ENCODE assay signal across 18 mouse cellular contexts in the genomic region with DNA sequence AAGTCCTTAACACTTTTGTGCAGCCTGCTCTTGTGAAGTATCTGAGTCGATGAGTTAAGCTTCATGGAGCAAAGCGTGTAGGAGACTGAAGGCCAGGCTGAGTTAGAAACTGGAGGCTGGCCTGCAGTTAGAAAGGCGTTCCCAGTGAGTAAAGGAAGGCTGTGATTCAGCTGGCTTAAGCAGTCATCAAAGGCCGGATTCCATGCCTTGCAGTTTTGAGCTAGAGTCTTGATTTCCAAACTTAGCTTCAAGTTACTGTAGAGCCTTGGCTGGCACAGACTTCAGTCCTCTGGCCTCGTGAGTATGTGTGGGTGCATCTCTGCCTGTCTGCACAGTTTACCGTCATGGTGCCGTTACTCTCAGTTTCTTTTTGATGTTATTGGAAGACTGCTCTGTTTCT. TPM values are rescaled to one million over a fixed set of nuclear protein-coding genes. Genes with fewer than 3 reads are reported as not detected.
A peak's percentile ranks its signal among the peaks of the same experiment; 100 is the strongest.
DNase-seq lines count a peak whose midpoint lies in the region; ATAC-seq and TF ChIP-seq lines count a peak whose summit lies in the region.
"Had no signal": no experiment of that assay in that cellular context is flagged by ENCODE, and none has a peak within 500 bp of the region (broad histone marks: within the 10 kb centered on the region; RNA-seq: fewer than 3 reads in every experiment).

No protein-coding gene starts in this region.

- no peak overlapping the region for H3K9ac ChIP-seq in lung, postnatal 0 days (replicated peaks; ENCODE audit: low read depth)
- H3K9ac ChIP-seq: heart, embryonic 15.5 days; hindbrain, embryonic 13.5 days had no signal

- no peak for TF ChIP-seq EP300 in lung, postnatal 0 days (IDR thresholded peaks at IDR 0.05)

- no peaks in the 10 kb centered on the region for H3K27me3 ChIP-seq in lung, postnatal 0 days (replicated peaks; ENCODE audit: insufficient read depth, low read length)
- H3K27me3 ChIP-seq: heart, embryonic 15.5 days; hindbrain, embryonic 13.5 days had no signal

- H3K4me1 ChIP-seq in lung, postnatal 0 days (ENCODE audit: insufficient read depth, low read depth, low read length), result no peaks in the 10 kb centered on the region
- H3K4me1 ChIP-seq: embryonic facial prominence, embryonic 10.5 days; forebrain, embryonic 10.5 days; heart, embryonic 15.5 days had no signal

- no peak overlapping the region for H3K27ac ChIP-seq in lung, postnatal 0 days (ENCODE audit: low read length)
- H3K27ac ChIP-seq: embryonic facial prominence, embryonic 10.5 days; forebrain, embryonic 10.5 days; heart, embryonic 15.5 days; hindbrain, embryonic 13.5 days; hindbrain, postnatal 0 days had no signal

- H3K36me3 ChIP-seq in lung, postnatal 0 days (ENCODE audit: insufficient read depth, low read length), result no peaks in the 10 kb centered on the region
- H3K36me3 ChIP-seq: heart, embryonic 15.5 days had no signal

- 88% methylated on average over 7 of the region's 7 CpGs for WGBS in lung, postnatal 0 days

- no peaks in the 10 kb centered on the region for H3K9me3 ChIP-seq in lung, postnatal 0 days (ENCODE audit: low read length)
- H3K9me3 ChIP-seq: embryonic facial prominence, embryonic 10.5 days; forebrain, embryonic 10.5 days; heart, embryonic 15.5 days; hindbrain, embryonic 13.5 days had no signal

- no peak for DNase-seq in frontal cortex, postnatal 14 days (ENCODE audit: low spot score in 2 of 2)
- peak; percentile 30 for DNase-seq in NIH3T3 (ENCODE audit: low read depth)
- DNase-seq in adipocyte (ENCODE audit: low spot score), result peak; percentile 9
- peak; percentile 26 for DNase-seq in telencephalon, adult 2 months (ENCODE audit: low read depth, low spot score)
- no peak for DNase-seq in lung, postnatal 0 days (ENCODE audit: low spot score)
- DNase-seq: cerebellum, adult 2 months; cerebellum, postnatal 10 days; heart, adult 18-20 months; heart, postnatal 14 days; kidney, adult 11 months had no signal

- H3K4me2 ChIP-seq in lung, postnatal 0 days (replicated peaks; ENCODE audit: low read depth, low read length), result no peak overlapping the region
- H3K4me2 ChIP-seq: heart, embryonic 11.5 days; heart, embryonic 15.5 days; hindbrain, embryonic 13.5 days had no signal

- peak; percentile 48 for ATAC-seq in frontal cortex, adult (ENCODE audit: low TSS enrichment)
- no peak for ATAC-seq in lung, postnatal 0 days
- ATAC-seq: forebrain, embryonic 14.5 days; hindbrain, postnatal 0 days had no signal

- no peak overlapping the region for H3K4me3 ChIP-seq in lung, postnatal 0 days (ENCODE audit: low read depth, low read length)
- H3K4me3 ChIP-seq: embryonic facial prominence, embryonic 10.5 days; forebrain, embryonic 10.5 days; heart, embryonic 15.5 days; hindbrain, embryonic 13.5 days had no signal

- no peak for TF ChIP-seq CTCF in lung, postnatal 0 days (IDR thresholded peaks at IDR 0.05)

RNA-seq across cellular contexts. Expression of gene Vrk1, which starts 42.2 kb away (rescaled TPM):
- 23.6 and 26.4 TPM in 2 replicates for polyA plus RNA-seq in lung, postnatal 0 days (2015; fragmentation: Nextera tagmentation; extraction: Ambion mirVana)

Comparison
In these comparisons a context has a peak if more than half of its experiments do, and no peak if none do; other contexts are left out.
1. DNase-seq: peak in NIH3T3 (single experiment), adipocyte (single experiment) and telencephalon, adult 2 months (single experiment); none in frontal cortex, postnatal 14 days (0 of 2) and lung, postnatal 0 days (single experiment).